Comparison of ENCODE assay signal across 14 mouse cellular contexts in genomic region chr16:10327563-10328333, GRCm38 (mm10). TPM values are rescaled to one million over a fixed set of nuclear protein-coding genes. Genes with fewer than 3 reads are reported as not detected.
DNase-seq lines count a peak whose midpoint lies in the region; ATAC-seq and TF ChIP-seq lines count a peak whose summit lies in the region.
"Had no signal": no experiment of that assay in that cellular context is flagged by ENCODE, and none has a peak within 500 bp of the region (broad histone marks: within the 10 kb centered on the region; RNA-seq: fewer than 3 reads in every experiment).

No protein-coding gene starts in this region.

- H3K4me1 ChIP-seq in liver, embryonic 14.5 days (replicated peaks; ENCODE audit: control insufficient read depth in 2 of 2, insufficient read depth in 2 of 2, low read length in 1 of 2): no peaks in the 10 kb centered on the region; a peak in 1 of 4 replicates
- H3K4me1 ChIP-seq: forebrain, embryonic 13.5 days had no signal

- peak; percentile 39 to 55 for DNase-seq in lung, adult 18-20 months
- DNase-seq in lung, postnatal 10 days: no peak
- DNase-seq in kidney, postnatal 14 days: peak; percentile 59
- peak; percentile 11 to 14 (median 13) for DNase-seq in liver, embryonic 14.5 days (ENCODE audit: low read depth in 3 of 3, low spot score in 3 of 3)
- DNase-seq in yolk sac, embryonic 10.5 days (ENCODE audit: low spot score): peak; percentile 84
- DNase-seq in right cerebral cortex, postnatal 14 days: no peak
- no peak for DNase-seq in left cerebral cortex, adult 9 months (ENCODE audit: low spot score in 2 of 2)
- no peak for DNase-seq in gastrocnemius, postnatal 10 days
- DNase-seq: cerebellum, postnatal 25 days; heart, postnatal 10 days; thymus, adult 18-20 months had no signal

- peak; percentile 62 for ATAC-seq in liver, embryonic 14.5 days (ENCODE audit: insufficient read depth)
- ATAC-seq: forebrain, embryonic 13.5 days had no signal

- no peak for TF ChIP-seq CTCF in liver, embryonic 14.5 days (IDR thresholded peaks at IDR 0.05; ENCODE audit: low read depth)

- H3K9ac ChIP-seq in liver, embryonic 14.5 days (replicated peaks): no peak overlapping the region
- H3K9ac ChIP-seq: forebrain, embryonic 13.5 days had no signal

- no peak for TF ChIP-seq EP300 in liver, embryonic 14.5 days (IDR thresholded peaks at IDR 0.05; ENCODE audit: low read depth)

- no peaks in the 10 kb centered on the region for H3K27me3 ChIP-seq in liver, embryonic 14.5 days (ENCODE audit: control insufficient read depth, insufficient read depth, low read length)
- H3K27me3 ChIP-seq: forebrain, embryonic 13.5 days had no signal

- H3K9me3 ChIP-seq in liver, embryonic 14.5 days (ENCODE audit: control insufficient read depth, low read length): no peaks in the 10 kb centered on the region
- H3K9me3 ChIP-seq: forebrain, embryonic 13.5 days had no signal

- H3K27ac ChIP-seq in liver, embryonic 14.5 days: no peak overlapping the region
- H3K27ac ChIP-seq: forebrain, embryonic 13.5 days had no signal

- H3K36me3 ChIP-seq in liver, embryonic 14.5 days (replicated peaks; ENCODE audit: control insufficient read depth, insufficient read depth, low read depth): no peaks in the 10 kb centered on the region

- 48% methylated on average over 13 of the region's 13 CpGs for WGBS in liver, embryonic 14.5 days (ENCODE audit: insufficient replicate concordance)

- H3K4me2 ChIP-seq in liver, embryonic 14.5 days (ENCODE audit: low read depth): no peak overlapping the region; the same call in 1 of the 2 replicates
- H3K4me2 ChIP-seq: forebrain, embryonic 13.5 days had no signal

- no peak overlapping the region for H3K4me3 ChIP-seq in liver, embryonic 14.5 days (ENCODE audit: insufficient read depth in 1 of 2, low read depth in 2 of 2, low read length in 2 of 2)
- H3K4me3 ChIP-seq: forebrain, embryonic 13.5 days had no signal

RNA-seq across cellular contexts. Expression of gene Emp2, which starts 14.0 kb away (rescaled TPM):
- polyA plus RNA-seq in liver, embryonic 14.5 days (2012; rRNA removed): 3.9 and 4.3 TPM in 2 replicates
- 3.8 and 4.0 TPM in 2 replicates for polyA plus RNA-seq in liver, embryonic 14.5 days (2014; fragmentation: Nextera tagmentation; extraction: Ambion mirVana)
- total RNA-seq in gastrocnemius, postnatal 10 days (2021): 10 to 100 TPM; 12.3 to 14.4 TPM
- total RNA-seq: megakaryocyte-erythroid progenitor cell, adult 5-6 weeks; MEL had no signal

Comparison
In these comparisons a context has a peak if more than half of its experiments do, and no peak if none do; other contexts are left out.
1. DNase-seq: peak in lung, adult 18-20 months (2 of 2), kidney, postnatal 14 days (single experiment), liver, embryonic 14.5 days (3 of 3) and yolk sac, embryonic 10.5 days (single experiment); none in lung, postnatal 10 days (single experiment), right cerebral cortex, postnatal 14 days (single experiment), left cerebral cortex, adult 9 months (0 of 2) and gastrocnemius, postnatal 10 days (single experiment).